Mouse (Mus musculus): ENCODE results near the gene Mical3. TPM values are rescaled to one million over a fixed set of nuclear protein-coding genes. Genes with fewer than 3 reads are reported as not detected.

Gene Mical3
- polyA plus RNA-seq, 1 experiment from 2014 or later, result 28.6 TPM

GRCm38 (mm10) chr6:120982314-120982713 lies 148.5 kb downstream of the Mical3 start:
- peaks cover 21% of the 10 kb centered on the region for H3K36me3 ChIP-seq

DNA sequence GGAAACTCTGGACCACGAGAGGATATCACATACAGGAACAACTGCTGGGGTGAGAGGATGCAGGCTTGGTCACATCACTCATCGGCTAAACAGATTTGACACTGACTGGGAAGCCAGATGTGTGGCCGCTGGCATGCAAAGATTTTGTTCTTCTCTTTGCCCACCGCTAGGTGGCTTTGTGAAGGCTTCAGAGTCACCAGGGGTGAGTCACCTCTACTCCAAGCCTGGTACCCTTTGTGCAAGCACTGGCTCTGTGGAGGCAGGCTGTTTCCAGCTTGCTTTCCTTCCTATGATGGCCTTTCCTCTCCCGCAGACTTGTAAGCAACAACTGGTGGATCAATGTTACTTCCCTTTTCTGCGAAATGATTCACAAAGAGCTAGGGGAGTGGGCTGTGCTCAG lies 149.3 kb downstream of the Mical3 start:
- Histone ChIP-seq H3K27me3 (no peaks in the 10 kb centered on the region), H3K4me2 (replicated peaks) (no peak overlapping the region), H3K9ac (replicated peaks) (no peak overlapping the region), H3K4me1 (peaks cover 5% of the 10 kb centered on the region), H3K4me3 (no peak overlapping the region), H3K9me3 (no peaks in the 10 kb centered on the region), H3K36me3 (peaks cover 21% of the 10 kb centered on the region), H3K27ac (replicated peaks) (no peak overlapping the region)
- ATAC-seq (replicated peaks), result no peak
- WGBS, result 66% methylated on average over 6 of the region's 6 CpGs

More at GRCm38 (mm10) chr6:120982314-120982713, 148.5 kb downstream of the Mical3 start:
- Histone ChIP-seq H3K4me2 (replicated peaks) (no peak overlapping the region), H3K9me3 (no peaks in the 10 kb centered on the region), H3K4me1 (no peaks in the 10 kb centered on the region), H3K9ac (replicated peaks) (no peak overlapping the region), H3K27ac (replicated peaks) (no peak overlapping the region), H3K4me3 (no peak overlapping the region), H3K27me3 (no peaks in the 10 kb centered on the region)
- WGBS, result 95% methylated on average over 13 of the region's 13 CpGs
- no peak for ATAC-seq (replicated peaks)

- 73% methylated on average over 18 of the region's 18 CpGs for WGBS
- ATAC-seq (replicated peaks), result no peak
- Histone ChIP-seq H3K9ac (replicated peaks) (no peak overlapping the region), H3K36me3 (peaks cover 15% of the 10 kb centered on the region; the same call in 1 of the 2 replicates), H3K9me3 (no peaks in the 10 kb centered on the region), H3K4me3 (no peak overlapping the region), H3K4me2 (replicated peaks) (no peak overlapping the region), H3K27me3 (no peaks in the 10 kb centered on the region), H3K27ac (replicated peaks) (no peak overlapping the region), H3K4me1 (peaks cover 5% of the 10 kb centered on the region)
Measured at GRCm38 (mm10) chr6:120978019-120978621, 152.7 kb downstream of the Mical3 start.

DNA sequence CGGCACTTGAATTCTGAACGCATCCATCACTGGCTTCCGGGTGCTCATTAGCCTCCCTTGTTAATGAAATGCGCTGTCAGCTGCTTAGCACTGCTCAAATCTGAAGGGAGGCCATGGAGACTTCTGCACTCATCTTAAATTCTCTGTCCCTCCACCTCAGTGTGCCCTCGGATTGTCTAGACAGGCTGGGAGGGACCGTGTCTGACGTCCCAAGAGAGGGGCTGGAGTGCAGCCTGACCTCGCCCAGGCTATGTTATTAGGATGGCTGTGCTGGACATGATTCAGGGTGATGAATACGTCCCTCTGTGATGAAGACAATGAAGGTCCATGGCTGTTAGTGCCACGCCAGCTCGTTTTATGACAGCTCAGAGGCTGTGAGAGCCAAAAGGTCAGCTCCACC lies 153.8 kb downstream of the Mical3 start:
- H3K4me3 ChIP-seq, result no peak overlapping the region
- H3K27me3 ChIP-seq, result no peaks in the 10 kb centered on the region
- no peaks in the 10 kb centered on the region for H3K9me3 ChIP-seq
- peaks cover 5% of the 10 kb centered on the region for H3K4me1 ChIP-seq
- H3K9ac ChIP-seq (replicated peaks), result no peak overlapping the region
- peak; percentile 41; the same call in 1 of the 2 replicates for ATAC-seq (replicated peaks)
- H3K27ac ChIP-seq (replicated peaks), result peak overlapping the region; percentile 59; the same call in 1 of the 2 replicates
- H3K36me3 ChIP-seq, result peaks cover 19% of the 10 kb centered on the region; the same call in 1 of the 2 replicates
- 47% methylated on average over 11 of the region's 11 CpGs for WGBS
- no peak overlapping the region for H3K4me2 ChIP-seq (replicated peaks)

- Histone ChIP-seq H3K27me3 (no peaks in the 10 kb centered on the region), H3K36me3 (peaks cover 20% of the 10 kb centered on the region; the same call in 1 of the 2 replicates), H3K4me3 (no peak overlapping the region), H3K27ac (replicated peaks) (no peak overlapping the region), H3K9ac (replicated peaks) (no peak overlapping the region), H3K9me3 (no peaks in the 10 kb centered on the region), H3K4me2 (replicated peaks) (no peak overlapping the region), H3K4me1 (peaks cover 5% of the 10 kb centered on the region)
- 77% methylated on average over 12 of the region's 12 CpGs for WGBS
- ATAC-seq (replicated peaks), result no peak
Measured at GRCm38 (mm10) chr6:120976097-120976496, 154.7 kb downstream of the Mical3 start.

DNA sequence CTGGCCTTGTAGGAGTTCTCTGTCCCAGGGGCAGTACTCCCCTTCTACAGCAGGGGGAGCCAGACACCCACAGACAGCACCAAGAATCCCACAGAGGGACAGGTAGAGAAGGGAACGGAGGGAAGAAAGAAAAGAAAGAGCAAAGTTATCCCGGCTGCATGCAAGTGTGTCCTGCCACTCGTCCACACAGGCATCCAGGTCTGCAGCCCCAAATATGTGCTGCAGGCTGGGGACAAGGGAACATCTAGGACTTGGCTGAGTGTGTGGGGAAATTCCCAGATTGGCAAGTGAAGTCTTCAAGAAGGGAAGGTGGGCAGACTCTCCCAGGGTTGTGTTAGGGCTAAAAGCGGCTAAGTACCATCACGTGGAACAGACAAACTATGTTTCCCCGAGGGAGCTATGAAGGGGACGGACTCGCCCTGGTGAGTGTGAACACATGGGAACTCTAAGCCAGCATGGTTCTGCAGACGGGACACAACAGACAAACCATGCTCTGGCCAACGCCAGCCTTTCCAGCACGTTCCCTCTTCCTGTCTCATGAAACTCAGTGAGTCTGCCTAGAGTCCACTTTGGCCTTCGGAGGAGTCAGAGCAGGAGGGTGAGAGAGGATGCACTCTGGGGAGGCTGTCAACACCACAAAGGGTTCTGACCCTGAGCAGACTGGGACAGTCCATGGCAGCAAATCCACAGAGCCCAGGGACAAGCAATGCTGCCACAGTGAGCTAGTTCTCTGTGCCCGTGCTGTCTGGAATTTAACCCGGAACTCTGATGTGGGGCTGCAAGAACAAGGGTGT lies 158.8 kb downstream of the Mical3 start:
- Histone ChIP-seq H3K9ac (replicated peaks) (no peak overlapping the region), H3K27me3 (no peaks in the 10 kb centered on the region), H3K4me3 (no peak overlapping the region), H3K9me3 (no peaks in the 10 kb centered on the region), H3K4me1 (peaks cover 4% of the 10 kb centered on the region), H3K36me3 (peaks cover 23% of the 10 kb centered on the region), H3K4me2 (replicated peaks) (no peak overlapping the region), H3K27ac (replicated peaks) (no peak overlapping the region)
- ATAC-seq (replicated peaks), result peak; percentile 72
- WGBS, result 66% methylated on average over 14 of the region's 14 CpGs

GRCm38 (mm10) chr6:120970939-120971796 lies 159.6 kb downstream of the Mical3 start:
- peak; percentile 59 for ATAC-seq (replicated peaks)
- no peak overlapping the region for H3K4me2 ChIP-seq (replicated peaks)
- WGBS, result 72% methylated on average over 8 of the region's 8 CpGs
- H3K9me3 ChIP-seq, result no peaks in the 10 kb centered on the region
- H3K27me3 ChIP-seq, result no peaks in the 10 kb centered on the region
- H3K9ac ChIP-seq (replicated peaks), result no peak overlapping the region
- H3K36me3 ChIP-seq, result peaks cover 23% of the 10 kb centered on the region
- H3K27ac ChIP-seq (replicated peaks), result no peak overlapping the region
- no peaks in the 10 kb centered on the region for H3K4me1 ChIP-seq
- no peak overlapping the region for H3K4me3 ChIP-seq

- WGBS, result 80% methylated on average over 13 of the region's 13 CpGs
- ATAC-seq (replicated peaks), result no peak
- Histone ChIP-seq H3K4me2 (replicated peaks) (no peak overlapping the region), H3K4me1 (no peaks in the 10 kb centered on the region), H3K9me3 (no peaks in the 10 kb centered on the region), H3K9ac (replicated peaks) (no peak overlapping the region), H3K36me3 (peaks cover 13% of the 10 kb centered on the region), H3K27me3 (no peaks in the 10 kb centered on the region), H3K4me3 (no peak overlapping the region), H3K27ac (replicated peaks) (no peak overlapping the region)
Measured at GRCm38 (mm10) chr6:120965814-120966213, 165.0 kb downstream of the Mical3 start.

DNA sequence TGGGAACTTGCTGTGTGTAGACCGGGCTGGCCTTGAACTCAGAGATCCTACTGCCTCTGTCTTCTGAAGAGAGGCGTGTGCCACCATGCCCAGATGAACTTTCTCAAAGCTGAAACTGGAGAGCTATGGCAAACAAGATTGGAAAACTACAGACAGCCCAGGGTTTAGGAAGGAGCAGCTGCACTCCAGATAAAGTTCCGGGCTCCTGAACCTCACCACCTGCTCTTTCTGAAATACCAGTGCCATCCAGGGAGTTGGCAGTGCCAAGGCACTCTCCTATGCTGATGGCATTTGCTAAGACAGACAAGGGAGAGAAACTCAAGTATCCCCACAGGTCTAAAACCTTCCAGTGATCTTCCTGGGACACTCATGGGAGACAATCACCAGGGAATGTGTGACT lies 166.6 kb downstream of the Mical3 start:
- H3K27me3 ChIP-seq, result no peaks in the 10 kb centered on the region
- 93% methylated on average over 3 of the region's 3 CpGs for WGBS
- H3K36me3 ChIP-seq, result peaks cover 14% of the 10 kb centered on the region; the same call in 1 of the 2 replicates

GRCm38 (mm10) chr6:120960338-120961030 lies 170.3 kb downstream of the Mical3 start:
- Histone ChIP-seq H3K4me3 (no peak overlapping the region), H3K4me1 (no peaks in the 10 kb centered on the region), H3K9me3 (no peaks in the 10 kb centered on the region), H3K36me3 (peaks cover 39% of the 10 kb centered on the region), H3K27ac (replicated peaks) (no peak overlapping the region), H3K4me2 (replicated peaks) (no peak overlapping the region), H3K27me3 (no peaks in the 10 kb centered on the region), H3K9ac (replicated peaks) (no peak overlapping the region)
- WGBS, result 92% methylated on average over 9 of the region's 9 CpGs
- no peak for ATAC-seq (replicated peaks)

More for the DNA sequence above, 166.6 kb downstream of the Mical3 start:
- no peak for ATAC-seq (replicated peaks)
- H3K9me3 ChIP-seq, result no peaks in the 10 kb centered on the region
- H3K4me2 ChIP-seq (replicated peaks), result no peak overlapping the region
- no peak overlapping the region for H3K27ac ChIP-seq (replicated peaks)
- no peak overlapping the region for H3K4me3 ChIP-seq
- no peak overlapping the region for H3K9ac ChIP-seq (replicated peaks)
- H3K4me1 ChIP-seq, result no peaks in the 10 kb centered on the region

- Histone ChIP-seq H3K4me3 (no peak overlapping the region), H3K4me2 (replicated peaks) (no peak overlapping the region), H3K4me1 (no peaks in the 10 kb centered on the region), H3K27me3 (no peaks in the 10 kb centered on the region), H3K9ac (replicated peaks) (no peak overlapping the region), H3K36me3 (peaks cover 45% of the 10 kb centered on the region), H3K27ac (replicated peaks) (no peak overlapping the region), H3K9me3 (no peaks in the 10 kb centered on the region)
- WGBS, result 82% methylated on average over 4 of the region's 4 CpGs
- no peak for ATAC-seq (replicated peaks)
Measured at GRCm38 (mm10) chr6:120957331-120957730, 173.5 kb downstream of the Mical3 start.

All from forebrain, embryonic 15.5 days (tissue).